Mouse (Mus musculus) heart, embryonic 11.5 days (tissue): ENCODE measurements around the gene Rbm3. TPM values are rescaled to one million over a fixed set of nuclear protein-coding genes. Genes with fewer than 3 reads are reported as not detected.

Experiments
- ATAC-seq: fragments of 200-750 bp; cut with Nextera tagmentation; replicated peaks from 2 replicates; pipeline ENCODE4 v1.8.0; 2017; ENCODE audit warnings: moderate library complexity; ENCODE audit not compliant: insufficient number of reproducible peaks, low FRiP score, low TSS enrichment
- H3K27ac ChIP-seq: fragments of 300-500 bp; sonication (generic); 2 replicates; pipeline ENCODE4 v1.5.1; 2014; ENCODE audit warnings: mild to moderate bottlenecking, low read depth, low read length
- H3K27me3 ChIP-seq: fragments of 300-500 bp; sonication (generic); 2 replicates; pipeline ENCODE4 v1.6.1; 2014; ENCODE audit warnings: mild to moderate bottlenecking, low read length, mixed read lengths; ENCODE audit not compliant: control insufficient read depth, insufficient read depth
- H3K36me3 ChIP-seq: fragments of 300-500 bp; sonication (generic); 2 replicates; pipeline ENCODE4 v1.6.1; 2014; ENCODE audit warnings: mild to moderate bottlenecking, low read length, moderate library complexity, mixed read lengths; ENCODE audit not compliant: control insufficient read depth, insufficient read depth
- H3K4me1 ChIP-seq: fragments of 300-500 bp; sonication (generic); 2 replicates; pipeline ENCODE4 v1.6.1; 2014; ENCODE audit warnings: low read length; ENCODE audit not compliant: control insufficient read depth, insufficient read depth
- H3K4me2 ChIP-seq: fragments of 300-500 bp; sonication (generic); 2 replicates; pipeline ENCODE4 v1.6.1; 2014; ENCODE audit warnings: mild to moderate bottlenecking, moderate library complexity
- H3K4me3 ChIP-seq: fragments of 300-500 bp; sonication (generic); 2 replicates; pipeline ENCODE4 v1.5.1; 2014; ENCODE audit warnings: low read depth, low read length
- H3K9ac ChIP-seq: fragments of 300-500 bp; sonication (generic); 2 replicates; pipeline ENCODE4 v1.6.1; 2014; ENCODE audit warnings: mild to moderate bottlenecking, low read depth, low read length, moderate library complexity
- H3K9me3 ChIP-seq: fragments of 300-500 bp; sonication (generic); replicated peaks from 2 replicates; pipeline ENCODE4 v1.6.1; 2016; ENCODE audit warnings: low read length; ENCODE audit not compliant: control insufficient read depth
- WGBS: fragments of 180-500 bp; shearing (Covaris S2); extraction: QIAGEN DNeasy Blood & Tissue Kit; methylation state at CpG from one replicate; pipeline ENCODE4 v1.1.7; 2014; ENCODE audit not compliant: insufficient replicate concordance; 5-methylcytosine and 5-hydroxymethylcytosine counted together
- polyA plus RNA-seq: library from polyadenylated mRNA; unstranded; fragments of >200 nt; fragmentation: Nextera tagmentation; extraction: Ambion mirVana; gene quantifications from 2 replicates; pipeline ENCODE4 v1.2.1, GENCODE M21; 2014

Gene Rbm3
- polyA plus RNA-seq, 1 experiment from 2014 or later, result 320 TPM

- WGBS, result 84% methylated on average over 13 of the region's 14 CpGs
- no peak within 1 kb of the TSS for H3K9ac ChIP-seq
- no peaks in the 10 kb centered on the region for H3K4me1 ChIP-seq
- no peak within 1 kb of the TSS for H3K4me3 ChIP-seq
- no peaks in the 10 kb centered on the region for H3K9me3 ChIP-seq
- no peaks in the 10 kb centered on the region for H3K27me3 ChIP-seq
- H3K27ac ChIP-seq, result no peak within 1 kb of the TSS
- ATAC-seq, result no peak
- H3K4me2 ChIP-seq, result no peak within 1 kb of the TSS
- H3K36me3 ChIP-seq, result no peaks in the 10 kb centered on the region
These were observed 55.2 kb downstream of the Rbm3 start, which contains the start of gene Was for GRCm38 (mm10) chrX:8090346-8090953. Was (minus strand) TSS chrX:8090498.

GRCm38 (mm10) chrX:8089746-8090145, 55.9 kb downstream of the Rbm3 start:
- ATAC-seq, result no peak
- no peaks in the 10 kb centered on the region for H3K4me1 ChIP-seq
- 79% methylated on average over 3 of the region's 3 CpGs for WGBS
- no peak overlapping the region for H3K27ac ChIP-seq
- H3K9me3 ChIP-seq, result no peaks in the 10 kb centered on the region
- no peak overlapping the region for H3K9ac ChIP-seq
- no peaks in the 10 kb centered on the region for H3K27me3 ChIP-seq
- H3K4me2 ChIP-seq, result no peak overlapping the region
- H3K36me3 ChIP-seq, result no peaks in the 10 kb centered on the region
- H3K4me3 ChIP-seq, result no peak overlapping the region

Other genes with a start within 250 kb of the Rbm3 start
- 81.0 and 88.2 TPM in 2 replicates for gene Pqbp1, start 246.6 kb downstream of the Rbm3 start, polyA plus RNA-seq
- gene Timm17b, start 246.5 kb downstream of the Rbm3 start, polyA plus RNA-seq, result 135 and 152 TPM in 2 replicates
- not detected in 2 replicates for gene Gm10491, start 238.0 kb downstream of the Rbm3 start, polyA plus RNA-seq
- gene Gm10490, start 236.3 kb downstream of the Rbm3 start, polyA plus RNA-seq, result not detected in 2 replicates
- 0.10 and 0.23 TPM in 2 replicates for gene Pcsk1n, start 226.1 kb downstream of the Rbm3 start, polyA plus RNA-seq
- not detected in 2 replicates for gene Eras, start 217.3 kb downstream of the Rbm3 start, polyA plus RNA-seq
- 23.8 and 27.2 TPM in 2 replicates for gene Hdac6, start 198.0 kb downstream of the Rbm3 start, polyA plus RNA-seq
- gene Gata1, start 167.8 kb downstream of the Rbm3 start, polyA plus RNA-seq, result 13.7 and 16.6 TPM in 2 replicates
- 0.82 TPM in 1 of 2 replicates, not detected in the other for gene Glod5, start 127.4 kb downstream of the Rbm3 start, polyA plus RNA-seq
- gene Suv39h1, start 71.1 kb downstream of the Rbm3 start, polyA plus RNA-seq, result 46.1 and 48.6 TPM in 2 replicates
- 0.39 and 0.43 TPM in 2 replicates for gene Was, start 55.4 kb downstream of the Rbm3 start, polyA plus RNA-seq
- gene Wdr13, start 13.0 kb downstream of the Rbm3 start, polyA plus RNA-seq, result 21.8 and 22.6 TPM in 2 replicates
- gene Tbc1d25, start 30.3 kb upstream of the Rbm3 start, polyA plus RNA-seq, result 10.4 and 12.1 TPM in 2 replicates
- gene Ebp, start 47.6 kb upstream of the Rbm3 start, polyA plus RNA-seq, result 24.4 and 37.4 TPM in 2 replicates
- gene Porcn, start 60.6 kb upstream of the Rbm3 start, polyA plus RNA-seq, result 5.2 and 5.9 TPM in 2 replicates
- gene Ftsj1, start 106.5 kb upstream of the Rbm3 start, polyA plus RNA-seq, result 25.1 and 26.1 TPM in 2 replicates
- 17.5 and 23.8 TPM in 2 replicates for gene Slc38a5, start 125.3 kb upstream of the Rbm3 start, polyA plus RNA-seq
- not detected in 2 replicates for gene Ssxb10, start 181.5 kb upstream of the Rbm3 start, polyA plus RNA-seq
- gene Ssxb9, start 221.1 kb upstream of the Rbm3 start, polyA plus RNA-seq, result not detected in 2 replicates